Mouse (Mus musculus): ENCODE results near the gene Retreg3.

- no peak for TF ChIP-seq POLR2A (IDR thresholded peaks at IDR 0.05; ENCODE audit: low read depth, low read length)
- TF ChIP-seq CTCF (IDR thresholded peaks at IDR 0.05; ENCODE audit: borderline replicate concordance, insufficient read depth, low read length) = no peak
These were observed 38.0 kb downstream of the Retreg3 start for GRCm38 (mm10) chr11:101081659-101082058.
